In genomic region chr9:31196742-31197141, GRCm38 (mm10) we compare ENCODE assay signal across 24 mouse cellular contexts.
"Had no signal": no experiment of that assay in that cellular context is flagged by ENCODE, and none has a peak within 500 bp of the region (broad histone marks: within the 10 kb centered on the region; RNA-seq: fewer than 3 reads in every experiment).

No protein-coding gene starts in this region.

- H3K27ac ChIP-seq: embryonic facial prominence, embryonic 10.5 days; embryonic facial prominence, embryonic 12.5 days; embryonic facial prominence, embryonic 13.5 days; embryonic facial prominence, embryonic 15.5 days; forebrain, embryonic 10.5 days; forebrain, embryonic 12.5 days; forebrain, embryonic 13.5 days; forebrain, embryonic 15.5 days; gastrocnemius, adult 2 months; heart, embryonic 10.5 days had no signal

- H3K27me3 ChIP-seq: embryonic facial prominence, embryonic 12.5 days; embryonic facial prominence, embryonic 13.5 days; embryonic facial prominence, embryonic 15.5 days; forebrain, embryonic 12.5 days; forebrain, embryonic 13.5 days; forebrain, embryonic 15.5 days had no signal

- H3K4me3 ChIP-seq: embryonic facial prominence, embryonic 10.5 days; embryonic facial prominence, embryonic 12.5 days; embryonic facial prominence, embryonic 13.5 days; embryonic facial prominence, embryonic 15.5 days; erythroblast, embryonic 14.5 days; forebrain, embryonic 10.5 days; forebrain, embryonic 12.5 days; forebrain, embryonic 13.5 days; forebrain, embryonic 15.5 days; gastrocnemius, adult 2 months; heart, embryonic 10.5 days had no signal

- DNase-seq: cerebellum, adult 8-10 months; cerebellum, adult 9-11 months; cerebellum, postnatal 10 days; cerebellum, postnatal 14 days; cerebellum, postnatal 25 days; cerebellum, postnatal 36 days; embryo, embryonic 11 days; forebrain, postnatal 0 days; gastrocnemius, adult 2 months; gastrocnemius, postnatal 10 days; gastrocnemius, postnatal 14 days; gastrocnemius, postnatal 25 days; gastrocnemius, postnatal 36 days; heart, adult 18-20 months had no signal

- H3K9ac ChIP-seq: embryonic facial prominence, embryonic 12.5 days; embryonic facial prominence, embryonic 13.5 days; embryonic facial prominence, embryonic 15.5 days; forebrain, embryonic 12.5 days; forebrain, embryonic 13.5 days; forebrain, embryonic 15.5 days; forebrain, postnatal 0 days had no signal

- H3K36me3 ChIP-seq: embryonic facial prominence, embryonic 12.5 days; forebrain, embryonic 15.5 days had no signal

- H3K4me1 ChIP-seq: embryonic facial prominence, embryonic 10.5 days; embryonic facial prominence, embryonic 12.5 days; embryonic facial prominence, embryonic 13.5 days; embryonic facial prominence, embryonic 15.5 days; forebrain, embryonic 12.5 days had no signal
